Mouse (Mus musculus) heart, postnatal 0 days (tissue): ENCODE results near the gene Irf3.

Experiments
- CTCF ChIP-seq: IDR thresholded peaks from 2 replicates; pipeline ENCODE4 v1.5.1; 2016; ENCODE audit warnings: antibody characterized with exemption, control low read depth, low read depth
- EP300 ChIP-seq: IDR thresholded peaks from 2 replicates; pipeline ENCODE4 v1.6.1; 2016; ENCODE audit warnings: antibody characterized with exemption, low read depth

DNA sequence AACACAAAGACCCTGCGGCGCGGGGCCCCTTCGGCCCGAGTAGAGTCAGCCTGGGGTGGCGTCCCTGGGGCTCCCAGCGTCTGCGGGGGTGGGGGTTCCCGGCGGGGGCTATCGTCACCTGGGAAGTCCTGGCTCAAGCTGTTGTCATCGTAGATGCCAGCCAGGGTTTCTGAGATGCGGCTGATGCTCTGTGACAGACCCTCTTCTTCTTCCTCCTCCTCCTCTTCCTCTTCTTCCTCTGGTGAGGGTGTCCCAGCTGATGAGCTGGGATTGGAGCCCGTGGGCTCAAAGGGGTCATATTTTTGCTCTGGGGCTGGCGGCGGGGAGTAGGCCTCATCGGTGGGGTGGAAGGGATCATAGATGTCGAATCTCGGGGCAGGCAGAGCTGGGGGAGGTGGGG, 11.0 kb downstream of the Irf3 start:
- no peak for TF ChIP-seq CTCF
- no peak for TF ChIP-seq EP300
